Comparison of ENCODE assay signal across 18 mouse cellular contexts in genomic region chr16:31093186-31093585, GRCm38 (mm10).
"Had no signal": no experiment of that assay in that cellular context is flagged by ENCODE, and none has a peak within 500 bp of the region (broad histone marks: within the 10 kb centered on the region; RNA-seq: fewer than 3 reads in every experiment).

No protein-coding gene starts in this region.

- H3K9ac ChIP-seq: kidney, embryonic 15.5 days; limb, embryonic 13.5 days; liver, embryonic 12.5 days; liver, embryonic 15.5 days; lung, embryonic 15.5 days; midbrain, embryonic 12.5 days had no signal

- H3K4me2 ChIP-seq: kidney, embryonic 15.5 days; limb, embryonic 13.5 days; liver, embryonic 12.5 days; liver, embryonic 15.5 days; lung, embryonic 15.5 days; midbrain, embryonic 12.5 days had no signal

- H3K36me3 ChIP-seq: midbrain, embryonic 12.5 days had no signal

- H3K9me3 ChIP-seq: kidney, embryonic 15.5 days; limb, embryonic 10.5 days; limb, embryonic 13.5 days; liver, embryonic 12.5 days; liver, embryonic 15.5 days; lung, embryonic 15.5 days; megakaryocyte, embryonic 14.5 days; midbrain, embryonic 12.5 days had no signal

- ATAC-seq: liver, embryonic 12.5 days; midbrain, embryonic 16.5 days had no signal

- H3K27ac ChIP-seq: kidney, embryonic 15.5 days; limb, embryonic 10.5 days; limb, embryonic 13.5 days; liver, embryonic 12.5 days; liver, embryonic 15.5 days; lung, embryonic 15.5 days; midbrain, embryonic 12.5 days had no signal

- H3K4me3 ChIP-seq: kidney, embryonic 15.5 days; limb, embryonic 10.5 days; limb, embryonic 13.5 days; liver, embryonic 12.5 days; liver, embryonic 15.5 days; lung, embryonic 15.5 days; megakaryocyte, embryonic 14.5 days; midbrain, embryonic 12.5 days had no signal

- H3K27me3 ChIP-seq: kidney, embryonic 15.5 days; limb, embryonic 13.5 days; liver, embryonic 12.5 days; liver, embryonic 15.5 days; lung, embryonic 15.5 days; megakaryocyte, embryonic 14.5 days; midbrain, embryonic 12.5 days had no signal

- H3K4me1 ChIP-seq: kidney, embryonic 15.5 days; limb, embryonic 10.5 days; limb, embryonic 13.5 days; liver, embryonic 12.5 days; liver, embryonic 15.5 days; lung, embryonic 15.5 days; megakaryocyte, embryonic 14.5 days had no signal

- DNase-seq: kidney, adult 8-10 months; kidney, postnatal 10 days; kidney, postnatal 4 days; liver; lung, adult 18-20 months; lung, postnatal 10 days; lung, postnatal 36 days; thymus, adult 18-20 months; thymus, postnatal 36 days had no signal
